Mouse (Mus musculus): ENCODE results near the gene Tmem145. TPM values are rescaled to one million over a fixed set of nuclear protein-coding genes. Genes with fewer than 3 reads are reported as not detected.
A peak's percentile ranks its signal among the peaks of the same experiment; 100 is the strongest.
"Not testable (repeated sequence)": the region's sequence is repeated elsewhere in the genome, so short reads cannot be mapped to it uniquely, and the experiment has no call there.

Tmem145 gene
- total RNA-seq (2014; rRNA removed; ENCODE audit: low replicate concordance) = not detected in 2 replicates
- not detected in 2 replicates for polyA plus RNA-seq (2015; fragmentation: Nextera tagmentation; extraction: Ambion mirVana)

GRCm38 (mm10) chr7:25305956-25306613 lies at the start of gene Tmem145:
Tmem145 (plus strand) TSS chr7:25306106.
- ATAC-seq (ENCODE audit: insufficient read depth, low read depth) (peak; percentile 83), DNase-seq (ENCODE audit: low spot score) (peak; percentile 46)
- under 1% methylated on average over 41 of the region's 47 CpGs for WGBS
- Histone ChIP-seq H3K9me3 (replicated peaks; ENCODE audit: control insufficient read depth, low read length) (no peaks in the 10 kb centered on the region), H3K9ac (replicated peaks; ENCODE audit: low read depth, low read length) (no peak within 1 kb of the TSS), H3K4me2 (ENCODE audit: low read depth, low read length) (peak within 1 kb of the TSS; percentile 79), H3K36me3 (replicated peaks; ENCODE audit: control insufficient read depth, insufficient read depth, low read length) (no peaks in the 10 kb centered on the region), H3K27ac (ENCODE audit: low read depth) (no peak within 1 kb of the TSS), H3K27me3 (ENCODE audit: control insufficient read depth, insufficient read depth, low read length) (peaks cover 44% of the 10 kb centered on the region), H3K4me3 (ENCODE audit: low read depth, low read length) (peak within 1 kb of the TSS; percentile 50), H3K4me1 (ENCODE audit: control insufficient read depth, insufficient read depth) (peaks cover 7% of the 10 kb centered on the region; the same call in 1 of the 2 replicates)
- TF ChIP-seq CTCF (IDR thresholded peaks at IDR 0.05; ENCODE audit: low read depth) (0 out of 2 replicates have a peak, but pooled peaks have one; percentile 1), EP300 (IDR thresholded peaks at IDR 0.05; ENCODE audit: low read depth) (no peak)

GRCm38 (mm10) chr7:25261896-25262295 lies 44.0 kb upstream of the Tmem145 start:
- DNase-seq (ENCODE audit: low spot score) (no peak), ATAC-seq (ENCODE audit: insufficient read depth, low read depth) (no peak)
- TF ChIP-seq EP300 (IDR thresholded peaks at IDR 0.05; ENCODE audit: low read depth) (no peak), CTCF (IDR thresholded peaks at IDR 0.05; ENCODE audit: low read depth) (no peak)
- Histone ChIP-seq H3K4me2 (ENCODE audit: low read depth, low read length) (no peak overlapping the region), H3K9me3 (replicated peaks; ENCODE audit: control insufficient read depth, low read length) (no peaks in the 10 kb centered on the region), H3K27me3 (ENCODE audit: control insufficient read depth, insufficient read depth, low read length) (no peaks in the 10 kb centered on the region), H3K4me3 (ENCODE audit: low read depth, low read length) (no peak overlapping the region), H3K27ac (ENCODE audit: low read depth) (no peak overlapping the region), H3K36me3 (replicated peaks; ENCODE audit: control insufficient read depth, insufficient read depth, low read length) (no peaks in the 10 kb centered on the region), H3K4me1 (ENCODE audit: control insufficient read depth, insufficient read depth) (peaks cover 4% of the 10 kb centered on the region; the same call in 1 of the 2 replicates), H3K9ac (replicated peaks; ENCODE audit: low read depth, low read length) (no peak overlapping the region)
- 71% methylated on average over 1 of the region's 1 CpGs for WGBS

- Histone ChIP-seq H3K27ac (ENCODE audit: low read depth) (no peak overlapping the region), H3K9ac (replicated peaks; ENCODE audit: low read depth, low read length) (no peak overlapping the region), H3K27me3 (ENCODE audit: control insufficient read depth, insufficient read depth, low read length) (no peaks in the 10 kb centered on the region), H3K36me3 (replicated peaks; ENCODE audit: control insufficient read depth, insufficient read depth, low read length) (no peaks in the 10 kb centered on the region), H3K9me3 (replicated peaks; ENCODE audit: control insufficient read depth, low read length) (no peaks in the 10 kb centered on the region), H3K4me2 (ENCODE audit: low read depth, low read length) (no peak overlapping the region), H3K4me3 (ENCODE audit: low read depth, low read length) (no peak overlapping the region), H3K4me1 (ENCODE audit: control insufficient read depth, insufficient read depth) (peaks cover 14% of the 10 kb centered on the region)
- TF ChIP-seq CTCF (IDR thresholded peaks at IDR 0.05; ENCODE audit: low read depth) (no peak), EP300 (IDR thresholded peaks at IDR 0.05; ENCODE audit: low read depth) (no peak)
- WGBS = 46% methylated on average over 17 of the region's 17 CpGs
- ATAC-seq (ENCODE audit: insufficient read depth, low read depth) = no peak
- no peak for DNase-seq (ENCODE audit: low spot score)
These were observed 41.7 kb upstream of the Tmem145 start for GRCm38 (mm10) chr7:25263968-25264870.

- not testable (repeated sequence) for ATAC-seq (ENCODE audit: insufficient read depth, low read depth); H3K36me3 ChIP-seq (replicated peaks; ENCODE audit: control insufficient read depth, insufficient read depth, low read length); H3K27ac ChIP-seq (ENCODE audit: low read depth); H3K9ac ChIP-seq (replicated peaks; ENCODE audit: low read depth, low read length); H3K4me3 ChIP-seq (ENCODE audit: low read depth, low read length); H3K4me2 ChIP-seq (ENCODE audit: low read depth, low read length); H3K27me3 ChIP-seq (ENCODE audit: control insufficient read depth, insufficient read depth, low read length); DNase-seq (ENCODE audit: low spot score); H3K9me3 ChIP-seq (replicated peaks; ENCODE audit: control insufficient read depth, low read length)
- WGBS = 60% methylated on average over 5 of the region's 5 CpGs
- peaks cover 23% of the 10 kb centered on the region for H3K4me1 ChIP-seq (ENCODE audit: control insufficient read depth, insufficient read depth)
These were observed 40.2 kb upstream of the Tmem145 start for GRCm38 (mm10) chr7:25265743-25266142.

- H3K4me1 ChIP-seq (ENCODE audit: control insufficient read depth, insufficient read depth) = peaks cover 23% of the 10 kb centered on the region
- H3K4me2 ChIP-seq (ENCODE audit: low read depth, low read length) = no peak overlapping the region; the same call in 1 of the 2 replicates
- no peak overlapping the region for H3K27ac ChIP-seq (ENCODE audit: low read depth)
- H3K27me3 ChIP-seq (ENCODE audit: control insufficient read depth, insufficient read depth, low read length) = no peaks in the 10 kb centered on the region
- no peak overlapping the region for H3K4me3 ChIP-seq (ENCODE audit: low read depth, low read length)
- TF ChIP-seq CTCF (IDR thresholded peaks at IDR 0.05; ENCODE audit: low read depth) = no peak
- TF ChIP-seq EP300 (IDR thresholded peaks at IDR 0.05; ENCODE audit: low read depth) = no peak
- H3K9me3 ChIP-seq (replicated peaks; ENCODE audit: control insufficient read depth, low read length) = no peaks in the 10 kb centered on the region
- ATAC-seq (ENCODE audit: insufficient read depth, low read depth) (no peak), DNase-seq (ENCODE audit: low spot score) (no peak)
- WGBS = 75% methylated on average over 8 of the region's 8 CpGs
- no peak overlapping the region for H3K9ac ChIP-seq (replicated peaks; ENCODE audit: low read depth, low read length)
- peaks cover 4% of the 10 kb centered on the region; the same call in 1 of the 2 replicates for H3K36me3 ChIP-seq (replicated peaks; ENCODE audit: control insufficient read depth, insufficient read depth, low read length)
These were observed 39.5 kb upstream of the Tmem145 start for GRCm38 (mm10) chr7:25266180-25266962.

Measured in heart, postnatal 0 days (tissue).